Mouse (Mus musculus) hindbrain, embryonic 15.5 days (tissue): Measurements from ENCODE around the gene Ctsl. TPM values are rescaled to one million over a fixed set of nuclear protein-coding genes. Genes with fewer than 3 reads are reported as not detected.

Experiments used
- ATAC-seq: fragments of 200-750 bp; cut with Nextera tagmentation; 2 replicates; pipeline ENCODE4 v1.8.0; 2017; ENCODE audit warnings: low read depth, moderate number of reproducible peaks, moderate TSS enrichment; ENCODE audit not compliant: low FRiP score
- H3K27ac ChIP-seq: fragments of 300-500 bp; sonication (generic); replicated peaks from 2 replicates; pipeline ENCODE4 v1.5.1; 2015; ENCODE audit warnings: mild to moderate bottlenecking, inconsistent platforms
- H3K27me3 ChIP-seq: fragments of 300-500 bp; sonication (generic); 2 replicates; pipeline ENCODE4 v1.6.1; 2015; ENCODE audit warnings: control low read depth, inconsistent platforms
- H3K36me3 ChIP-seq: fragments of 300-500 bp; sonication (generic); 2 replicates; pipeline ENCODE4 v1.6.1; 2015; ENCODE audit warnings: control low read depth, inconsistent platforms
- H3K4me1 ChIP-seq: fragments of 300-500 bp; sonication (generic); replicated peaks from 2 replicates; pipeline ENCODE4 v1.6.1; 2015; ENCODE audit warnings: control low read depth, inconsistent platforms
- H3K4me2 ChIP-seq: fragments of 300-500 bp; sonication (generic); 2 replicates; pipeline ENCODE4 v1.6.1; 2015; ENCODE audit warnings: moderate library complexity, mild to moderate bottlenecking, inconsistent platforms
- H3K4me3 ChIP-seq: fragments of 300-500 bp; sonication (generic); 2 replicates; pipeline ENCODE4 v1.5.1; 2015; ENCODE audit warnings: mild to moderate bottlenecking, inconsistent platforms
- H3K9ac ChIP-seq: fragments of 300-500 bp; sonication (generic); 2 replicates; pipeline ENCODE4 v1.6.1; 2015; ENCODE audit warnings: inconsistent platforms
- H3K9me3 ChIP-seq: fragments of 300-500 bp; sonication (generic); 2 replicates; pipeline ENCODE4 v1.6.1; 2016; ENCODE audit warnings: control low read depth, inconsistent platforms
- WGBS: fragments of 180-500 bp; shearing (Covaris S2); methylation state at CpG from one replicate; pipeline ENCODE4 v1.1.7; 2015; 5-methylcytosine and 5-hydroxymethylcytosine counted together
- polyA plus RNA-seq: library from polyadenylated mRNA; unstranded; fragments of >200 nt; fragmentation: Nextera tagmentation; extraction: Ambion mirVana; gene quantifications from 2 replicates; pipeline ENCODE4 v1.2.1, GENCODE M21; 2015

The Ctsl gene
- polyA plus RNA-seq, 1 experiment from 2014 or later = 152 TPM

- Histone ChIP-seq H3K27ac (no peak overlapping the region), H3K4me1 (peaks cover 13% of the 10 kb centered on the region), H3K9ac (no peak overlapping the region), H3K36me3 (peaks cover 38% of the 10 kb centered on the region), H3K4me3 (peak overlapping the region; percentile 66; the same call in 1 of the 2 replicates), H3K4me2 (peak overlapping the region; percentile 91), H3K9me3 (no peaks in the 10 kb centered on the region), H3K27me3 (no peaks in the 10 kb centered on the region)
- 78% methylated on average over 1 of the region's 1 CpGs for WGBS
- no peak for ATAC-seq
Observed at GRCm38 (mm10) chr13:64368596-64368995, 2.1 kb downstream of the Ctsl start.

DNA sequence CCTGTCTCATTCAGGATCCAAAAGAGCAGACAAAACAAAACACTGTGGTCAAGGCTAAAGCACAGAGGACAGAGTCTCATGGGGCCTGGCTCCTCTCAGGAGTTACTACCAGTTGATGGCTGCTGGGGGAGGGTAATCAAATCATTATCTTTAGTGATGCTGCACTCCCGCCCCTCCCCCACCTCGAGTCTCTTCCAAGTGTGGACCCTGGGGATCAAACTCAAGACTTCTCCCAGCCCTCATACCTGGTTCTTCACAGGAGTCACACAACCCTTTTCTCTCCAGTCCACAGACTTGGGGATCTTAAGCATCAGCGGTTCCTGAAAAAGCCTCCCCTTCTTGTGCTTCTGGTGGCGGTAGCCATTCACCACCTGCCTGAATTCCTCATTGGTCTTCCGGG, 3.1 kb downstream of the Ctsl start:
- no peak overlapping the region for H3K9ac ChIP-seq
- peaks cover 13% of the 10 kb centered on the region for H3K4me1 ChIP-seq
- no peak overlapping the region for H3K4me3 ChIP-seq
- no peaks in the 10 kb centered on the region for H3K27me3 ChIP-seq
- H3K27ac ChIP-seq = no peak overlapping the region
- peaks cover 42% of the 10 kb centered on the region for H3K36me3 ChIP-seq
- no peaks in the 10 kb centered on the region for H3K9me3 ChIP-seq
- no peak for ATAC-seq
- 94% methylated on average over 5 of the region's 5 CpGs for WGBS
- H3K4me2 ChIP-seq = no peak overlapping the region

DNA sequence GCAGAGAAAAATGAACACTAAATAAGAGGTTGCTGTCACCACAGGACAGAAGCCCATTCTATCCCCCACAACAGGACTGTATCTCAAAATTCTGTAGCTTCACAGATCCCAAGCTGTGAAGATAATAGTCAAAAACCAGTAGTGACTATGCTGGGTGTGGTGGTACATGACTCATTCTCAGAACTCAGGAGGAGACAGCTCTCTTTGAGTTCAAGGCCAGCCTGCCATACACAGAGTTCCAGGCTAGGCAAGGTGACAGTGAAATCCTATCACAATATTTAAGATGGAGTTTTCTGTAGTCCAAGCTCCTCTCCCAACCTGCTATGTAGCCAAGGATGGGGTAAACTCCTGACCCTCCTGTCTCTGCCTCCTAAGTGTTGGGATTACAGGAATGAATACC, 5.4 kb downstream of the Ctsl start:
- Histone ChIP-seq H3K27me3 (no peaks in the 10 kb centered on the region), H3K4me1 (peaks cover 13% of the 10 kb centered on the region), H3K36me3 (peaks cover 49% of the 10 kb centered on the region), H3K9ac (no peak overlapping the region), H3K4me3 (no peak overlapping the region), H3K4me2 (no peak overlapping the region), H3K27ac (no peak overlapping the region), H3K9me3 (no peaks in the 10 kb centered on the region)
- no peak for ATAC-seq

DNA sequence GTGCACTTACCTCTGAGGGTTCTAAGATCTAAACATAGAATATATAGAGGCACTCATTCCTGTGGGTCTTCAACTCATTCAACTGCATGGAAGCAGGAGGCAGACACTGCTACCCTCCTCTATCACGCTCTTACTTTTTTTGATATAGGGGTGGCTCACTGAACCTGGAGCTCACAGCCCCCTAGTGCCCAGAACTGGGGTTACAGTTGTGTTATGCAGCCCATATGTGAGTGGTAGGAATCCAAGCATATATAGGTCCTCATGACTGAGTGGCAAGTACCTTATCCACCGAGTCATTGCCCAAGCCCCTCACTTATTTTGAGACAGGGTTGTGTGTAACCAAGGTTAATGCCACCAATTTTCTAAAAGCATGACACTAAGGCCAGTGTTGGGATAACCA, 6.4 kb downstream of the Ctsl start:
- ATAC-seq = no peak
- Histone ChIP-seq H3K27me3 (no peaks in the 10 kb centered on the region), H3K4me2 (no peak overlapping the region), H3K9me3 (no peaks in the 10 kb centered on the region), H3K27ac (no peak overlapping the region), H3K9ac (no peak overlapping the region), H3K36me3 (peaks cover 49% of the 10 kb centered on the region), H3K4me1 (peaks cover 9% of the 10 kb centered on the region), H3K4me3 (no peak overlapping the region)
- WGBS = 88% methylated on average over 2 of the region's 2 CpGs

DNA sequence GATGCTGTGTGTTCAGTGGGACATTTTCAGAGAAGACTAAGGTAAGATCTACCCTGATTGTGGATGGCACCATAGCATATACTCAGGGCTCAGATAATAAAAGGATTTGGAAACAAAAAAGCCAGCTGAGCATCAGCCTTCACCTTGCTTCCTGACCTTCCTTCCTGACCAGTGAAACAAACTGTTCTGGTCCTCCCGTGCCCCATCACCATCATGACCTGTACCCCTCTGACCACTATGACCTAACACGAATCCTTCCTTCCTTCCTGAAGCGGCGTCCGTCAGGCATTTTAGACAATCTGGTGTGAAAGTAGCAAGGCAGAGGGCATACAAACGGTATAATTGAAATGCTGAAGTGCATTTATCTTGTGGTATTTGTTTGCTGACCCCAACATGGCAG, 8.6 kb downstream of the Ctsl start:
- no peaks in the 10 kb centered on the region for H3K27me3 ChIP-seq
- no peak overlapping the region for H3K27ac ChIP-seq
- no peak for ATAC-seq
- peaks cover 43% of the 10 kb centered on the region for H3K36me3 ChIP-seq
- no peak overlapping the region for H3K4me3 ChIP-seq
- no peaks in the 10 kb centered on the region for H3K9me3 ChIP-seq
- no peaks in the 10 kb centered on the region for H3K4me1 ChIP-seq
- H3K9ac ChIP-seq = no peak overlapping the region
- 90% methylated on average over 6 of the region's 6 CpGs for WGBS
- H3K4me2 ChIP-seq = no peak overlapping the region

- H3K9me3 ChIP-seq = no peaks in the 10 kb centered on the region
- H3K36me3 ChIP-seq = peaks cover 33% of the 10 kb centered on the region
- H3K4me1 ChIP-seq = no peaks in the 10 kb centered on the region
- no peak overlapping the region for H3K27ac ChIP-seq
- H3K9ac ChIP-seq = no peak overlapping the region
- H3K27me3 ChIP-seq = no peaks in the 10 kb centered on the region
- no peak for ATAC-seq
- WGBS = 94% methylated on average over 3 of the region's 3 CpGs
- H3K4me2 ChIP-seq = no peak overlapping the region
- no peak overlapping the region for H3K4me3 ChIP-seq
Observed at GRCm38 (mm10) chr13:64361020-64361419, 9.7 kb downstream of the Ctsl start.

DNA sequence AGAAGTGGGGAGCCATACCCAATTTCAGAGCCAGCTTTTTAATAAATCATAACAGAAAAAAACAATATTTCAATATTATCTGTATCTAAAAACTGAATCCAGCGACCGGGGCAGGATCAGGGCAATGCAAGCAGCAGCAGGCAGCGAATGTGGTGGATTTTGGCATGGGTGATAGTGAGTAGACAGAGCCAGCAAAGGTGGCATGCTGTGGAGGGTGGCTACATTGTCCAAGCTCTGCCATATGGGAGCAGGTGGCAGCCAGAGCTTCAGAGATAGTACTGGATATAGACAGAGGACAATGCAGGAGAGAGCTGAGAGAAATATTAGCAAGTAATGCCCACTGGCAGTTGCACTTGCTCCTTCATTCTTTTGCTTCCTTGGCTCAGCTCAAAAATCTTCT, 11.0 kb downstream of the Ctsl start:
- no peaks in the 10 kb centered on the region for H3K9me3 ChIP-seq
- H3K4me1 ChIP-seq = no peaks in the 10 kb centered on the region
- no peak overlapping the region for H3K9ac ChIP-seq
- no peak overlapping the region for H3K4me2 ChIP-seq
- H3K27me3 ChIP-seq = no peaks in the 10 kb centered on the region
- no peak overlapping the region for H3K27ac ChIP-seq
- no peak for ATAC-seq
- 88% methylated on average over 3 of the region's 3 CpGs for WGBS
- peaks cover 20% of the 10 kb centered on the region for H3K36me3 ChIP-seq
- no peak overlapping the region for H3K4me3 ChIP-seq

- H3K4me1 ChIP-seq = no peaks in the 10 kb centered on the region
- H3K27ac ChIP-seq = no peak overlapping the region
- peaks cover 10% of the 10 kb centered on the region for H3K36me3 ChIP-seq
- no peak for ATAC-seq
- H3K9me3 ChIP-seq = no peaks in the 10 kb centered on the region
- H3K4me2 ChIP-seq = no peak overlapping the region
- WGBS = 89% methylated on average over 1 of the region's 1 CpGs
- no peak overlapping the region for H3K4me3 ChIP-seq
- no peak overlapping the region for H3K9ac ChIP-seq
- no peaks in the 10 kb centered on the region for H3K27me3 ChIP-seq
Observed at GRCm38 (mm10) chr13:64358476-64358875, 12.2 kb downstream of the Ctsl start.

DNA sequence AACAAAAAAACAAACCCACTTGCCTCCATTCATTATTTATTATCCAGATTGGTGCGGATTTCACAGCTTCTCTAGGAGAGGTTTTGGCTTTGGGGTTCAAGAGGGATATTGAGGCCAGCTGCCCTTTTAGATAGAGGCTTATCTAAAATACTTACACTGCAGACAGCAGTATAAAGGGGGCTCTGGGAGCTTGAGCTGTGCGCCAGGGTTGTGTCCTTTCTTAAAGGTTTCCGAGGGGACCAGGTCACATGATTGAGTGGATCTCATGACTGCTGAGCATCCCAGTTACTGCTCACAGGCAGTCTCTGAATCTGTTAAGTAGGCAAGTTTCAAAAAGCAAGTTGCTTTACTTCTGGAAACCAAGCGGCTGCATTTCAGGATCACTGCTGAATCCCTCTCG, 13.3 kb downstream of the Ctsl start:
- ATAC-seq = no peak
- Histone ChIP-seq H3K4me3 (no peak overlapping the region), H3K4me1 (no peaks in the 10 kb centered on the region), H3K27me3 (no peaks in the 10 kb centered on the region), H3K27ac (no peak overlapping the region), H3K36me3 (peaks cover 4% of the 10 kb centered on the region; the same call in 1 of the 2 replicates), H3K4me2 (no peak overlapping the region), H3K9ac (no peak overlapping the region), H3K9me3 (no peaks in the 10 kb centered on the region)
- 78% methylated on average over 5 of the region's 5 CpGs for WGBS

GRCm38 (mm10) chr13:64349474-64349873, 21.2 kb downstream of the Ctsl start:
- Histone ChIP-seq H3K9me3 (no peaks in the 10 kb centered on the region), H3K4me1 (no peaks in the 10 kb centered on the region; the same call in 1 of the 2 replicates), H3K36me3 (no peaks in the 10 kb centered on the region), H3K27ac (no peak overlapping the region), H3K4me3 (no peak overlapping the region), H3K27me3 (no peaks in the 10 kb centered on the region), H3K4me2 (no peak overlapping the region), H3K9ac (no peak overlapping the region)
- WGBS = 92% methylated on average over 2 of the region's 2 CpGs
- ATAC-seq = no peak

DNA sequence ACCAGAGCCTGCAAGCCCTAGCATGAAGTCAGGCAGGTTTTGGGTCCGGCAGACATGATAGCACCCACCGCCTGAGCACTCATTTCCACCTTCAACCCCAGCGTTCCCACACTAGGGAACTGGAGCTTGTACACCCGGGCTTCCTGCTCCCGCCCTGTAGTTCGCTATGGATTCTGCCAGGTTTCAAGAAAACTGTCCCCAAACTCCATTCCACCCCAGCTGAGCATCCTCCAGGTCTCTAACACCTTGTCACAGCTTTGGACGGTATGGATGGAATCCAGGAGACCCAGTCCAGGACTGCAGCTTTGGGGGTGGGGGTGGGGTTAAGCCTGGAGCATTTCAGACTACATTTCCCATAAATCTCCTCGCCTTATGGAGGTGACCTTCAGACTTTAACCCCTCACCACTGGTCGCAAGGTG, 26.6 kb downstream of the Ctsl start:
- H3K4me1 ChIP-seq = peaks cover 4% of the 10 kb centered on the region
- no peaks in the 10 kb centered on the region for H3K9me3 ChIP-seq
- peak overlapping the region; percentile 59 for H3K9ac ChIP-seq
- WGBS = 4% methylated on average over 9 of the region's 9 CpGs
- peak overlapping the region; percentile 90 for H3K4me2 ChIP-seq
- no peaks in the 10 kb centered on the region for H3K36me3 ChIP-seq
- no peaks in the 10 kb centered on the region for H3K27me3 ChIP-seq
- no peak overlapping the region for H3K27ac ChIP-seq
- peak; percentile 90 for ATAC-seq
- H3K4me3 ChIP-seq = peak overlapping the region; percentile 54

GRCm38 (mm10) chr13:64343598-64343997, 27.1 kb downstream of the Ctsl start:
- H3K27me3 ChIP-seq = no peaks in the 10 kb centered on the region
- H3K27ac ChIP-seq = no peak overlapping the region
- peaks cover 4% of the 10 kb centered on the region for H3K4me1 ChIP-seq
- H3K9me3 ChIP-seq = no peaks in the 10 kb centered on the region
- no peaks in the 10 kb centered on the region for H3K36me3 ChIP-seq
- H3K9ac ChIP-seq = peak overlapping the region; percentile 59
- H3K4me3 ChIP-seq = peak overlapping the region; percentile 54
- ATAC-seq = peak; percentile 54
- H3K4me2 ChIP-seq = peak overlapping the region; percentile 90
- WGBS = 21% methylated on average over 10 of the region's 10 CpGs

GRCm38 (mm10) chr13:64335546-64336132, 35.1 kb downstream of the Ctsl start:
- no peak overlapping the region for H3K27ac ChIP-seq
- ATAC-seq = no peak

More at GRCm38 (mm10) chr13:64335546-64336132, 35.1 kb downstream of the Ctsl start:
- WGBS = 72% methylated on average over 4 of the region's 4 CpGs
- H3K4me1 ChIP-seq = no peaks in the 10 kb centered on the region
- no peak overlapping the region for H3K4me2 ChIP-seq
- H3K9ac ChIP-seq = no peak overlapping the region
- no peaks in the 10 kb centered on the region for H3K27me3 ChIP-seq
- H3K36me3 ChIP-seq = no peaks in the 10 kb centered on the region
- no peak overlapping the region for H3K4me3 ChIP-seq
- H3K9me3 ChIP-seq = no peaks in the 10 kb centered on the region
